Mouse (Mus musculus): Measurements from ENCODE around the gene Gm49361.
"Not testable (repeated sequence)": the region's sequence is repeated elsewhere in the genome, so short reads cannot be mapped to it uniquely, and the experiment has no call there.

The Gm49361 gene

GRCm38 (mm10) chr14:57746001-57746771 lies at the start of gene Gm49361:
Gene Gm49361 (minus strand): TSS chr14:57746103.
- peak; percentile 96 for DNase-seq (ENCODE audit: low spot score)

GRCm38 (mm10) chr14:57791171-57791570 lies 45.3 kb upstream of the Gm49361 start:
- DNase-seq (ENCODE audit: low spot score), result no peak

GRCm38 (mm10) chr14:57789759-57790158 lies 43.9 kb upstream of the Gm49361 start:
- no peak for DNase-seq (ENCODE audit: low spot score)

- no peak for DNase-seq (ENCODE audit: low spot score)
These were observed 43.4 kb upstream of the Gm49361 start for GRCm38 (mm10) chr14:57789311-57789710.

- DNase-seq (ENCODE audit: low spot score), result no peak
These were observed 41.5 kb upstream of the Gm49361 start for GRCm38 (mm10) chr14:57787406-57787805.

GRCm38 (mm10) chr14:57772157-57772815 lies 26.4 kb upstream of the Gm49361 start:
- no peak for DNase-seq (ENCODE audit: low spot score)

GRCm38 (mm10) chr14:57769102-57769501 lies 23.2 kb upstream of the Gm49361 start:
- no peak for DNase-seq (ENCODE audit: low spot score)

- no peak for DNase-seq (ENCODE audit: low spot score)
These were observed 14.8 kb upstream of the Gm49361 start for GRCm38 (mm10) chr14:57760447-57761412.

- DNase-seq (ENCODE audit: low spot score), result no peak
These were observed 12.3 kb upstream of the Gm49361 start, which contains the start of gene Lats2 for GRCm38 (mm10) chr14:57758237-57758636. Gene Lats2 (minus strand): TSS chr14:57758388.

- no peak for DNase-seq (ENCODE audit: low spot score)
These were observed 10.2 kb upstream of the Gm49361 start for GRCm38 (mm10) chr14:57756094-57756493.

GRCm38 (mm10) chr14:57755661-57756060 lies 9.8 kb upstream of the Gm49361 start:
- no peak for DNase-seq (ENCODE audit: low spot score)

- no peak for DNase-seq (ENCODE audit: low spot score)
These were observed 7.6 kb upstream of the Gm49361 start for GRCm38 (mm10) chr14:57753351-57753992.

- not testable (repeated sequence) for DNase-seq (ENCODE audit: low spot score)
These were observed 5.1 kb upstream of the Gm49361 start for GRCm38 (mm10) chr14:57751006-57751405.

- DNase-seq (ENCODE audit: low spot score), result no peak
These were observed 3.6 kb upstream of the Gm49361 start for GRCm38 (mm10) chr14:57749501-57749900.

- peak; percentile 77 for DNase-seq (ENCODE audit: low spot score)
These were observed 473 bp downstream of the Gm49361 start for GRCm38 (mm10) chr14:57745291-57745969.

GRCm38 (mm10) chr14:57744547-57744946 lies 1.4 kb downstream of the Gm49361 start:
- no peak for DNase-seq (ENCODE audit: low spot score)

GRCm38 (mm10) chr14:57740651-57741050 lies 5.3 kb downstream of the Gm49361 start:
- DNase-seq (ENCODE audit: low spot score), result no peak

- peak; percentile 48 for DNase-seq (ENCODE audit: low spot score)
These were observed 8.8 kb downstream of the Gm49361 start for GRCm38 (mm10) chr14:57737089-57737488.

- DNase-seq (ENCODE audit: low spot score), result no peak
These were observed 9.8 kb downstream of the Gm49361 start for GRCm38 (mm10) chr14:57736141-57736540.

GRCm38 (mm10) chr14:57732668-57733293 lies 13.1 kb downstream of the Gm49361 start:
- DNase-seq (ENCODE audit: low spot score), result no peak

GRCm38 (mm10) chr14:57730527-57730926 lies 15.4 kb downstream of the Gm49361 start:
- DNase-seq (ENCODE audit: low spot score), result no peak
